Mouse (Mus musculus): ENCODE measurements around the gene Nipal3. TPM values are rescaled to one million over a fixed set of nuclear protein-coding genes. Genes with fewer than 3 reads are reported as not detected.

The Nipal3 gene
- total and polyA plus RNA-seq, 3 experiments = 27.0 to 41.5 (median 35.0) TPM

- Histone ChIP-seq H3K4me3 (no peak overlapping the region), H3K27me3 (ENCODE audit: control insufficient read depth, insufficient read depth, low read length) (no peaks in the 10 kb centered on the region), H3K79me2 (replicated peaks; ENCODE audit: control insufficient read depth, insufficient read depth, low read length) (no peaks in the 10 kb centered on the region), H3K9ac (ENCODE audit: low read depth, low read length) (no peak overlapping the region), H3K27ac (no peak overlapping the region), H3K4me1 (ENCODE audit: control insufficient read depth, insufficient read depth, low read length) (peaks cover 4% of the 10 kb centered on the region), H3K36me3 (ENCODE audit: control insufficient read depth, insufficient read depth, low read length) (no peaks in the 10 kb centered on the region)
- WGBS = 82% methylated on average over 8 of the region's 8 CpGs
- DNase-seq = no peak
- no peak for TF ChIP-seq EP300 (IDR thresholded peaks at IDR 0.05; ENCODE audit: insufficient read depth, low read depth, low read length)
- no peak for TF ChIP-seq CTCF (IDR thresholded peaks at IDR 0.05)
- no peak for TF ChIP-seq POLR2A (IDR thresholded peaks at IDR 0.05; ENCODE audit: insufficient read depth, low read depth, low read length)
- intact Hi-C loops (cut with DNase I) = no loop called here
Observed at GRCm38 (mm10) chr4:135429990-135430760, 64.7 kb downstream of the Nipal3 start.

- no peak overlapping the region for H3K4me3 ChIP-seq
- H3K27ac ChIP-seq = no peak overlapping the region
- WGBS = 70% methylated on average over 4 of the region's 4 CpGs
- H3K79me2 ChIP-seq (replicated peaks; ENCODE audit: control insufficient read depth, insufficient read depth, low read length) = no peaks in the 10 kb centered on the region
- no peaks in the 10 kb centered on the region for H3K27me3 ChIP-seq (ENCODE audit: control insufficient read depth, insufficient read depth, low read length)
- no peak for TF ChIP-seq CTCF (IDR thresholded peaks at IDR 0.05)
- no peak for TF ChIP-seq EP300 (IDR thresholded peaks at IDR 0.05; ENCODE audit: insufficient read depth, low read depth, low read length)
- TF ChIP-seq POLR2A (IDR thresholded peaks at IDR 0.05; ENCODE audit: insufficient read depth, low read depth, low read length) = no peak
- intact Hi-C loops (cut with DNase I) = no loop called here
- peaks cover 3% of the 10 kb centered on the region for H3K4me1 ChIP-seq (ENCODE audit: control insufficient read depth, insufficient read depth, low read length)
- H3K36me3 ChIP-seq (ENCODE audit: control insufficient read depth, insufficient read depth, low read length) = no peaks in the 10 kb centered on the region
- no peak overlapping the region for H3K9ac ChIP-seq (ENCODE audit: low read depth, low read length)
- DNase-seq = no peak
Observed at GRCm38 (mm10) chr4:135429383-135429782, 65.5 kb downstream of the Nipal3 start.

GRCm38 (mm10) chr4:135426587-135426986, 68.3 kb downstream of the Nipal3 start:
- Histone ChIP-seq H3K27ac (no peak overlapping the region), H3K4me3 (no peak overlapping the region), H3K36me3 (ENCODE audit: control insufficient read depth, insufficient read depth, low read length) (no peaks in the 10 kb centered on the region), H3K27me3 (ENCODE audit: control insufficient read depth, insufficient read depth, low read length) (no peaks in the 10 kb centered on the region), H3K4me1 (ENCODE audit: control insufficient read depth, insufficient read depth, low read length) (peaks cover 2% of the 10 kb centered on the region; the same call in 1 of the 2 replicates), H3K79me2 (replicated peaks; ENCODE audit: control insufficient read depth, insufficient read depth, low read length) (no peaks in the 10 kb centered on the region), H3K9ac (ENCODE audit: low read depth, low read length) (no peak overlapping the region)
- intact Hi-C loops (cut with DNase I) = no loop called here
- no peak for DNase-seq
- TF ChIP-seq EP300 (IDR thresholded peaks at IDR 0.05; ENCODE audit: insufficient read depth, low read depth, low read length) (no peak), POLR2A (IDR thresholded peaks at IDR 0.05; ENCODE audit: insufficient read depth, low read depth, low read length) (no peak), CTCF (IDR thresholded peaks at IDR 0.05) (no peak)
- WGBS = 92% methylated on average over 7 of the region's 7 CpGs

GRCm38 (mm10) chr4:135425625-135426024, 69.2 kb downstream of the Nipal3 start:
- Histone ChIP-seq H3K79me2 (replicated peaks; ENCODE audit: control insufficient read depth, insufficient read depth, low read length) (no peaks in the 10 kb centered on the region), H3K27ac (no peak overlapping the region), H3K27me3 (ENCODE audit: control insufficient read depth, insufficient read depth, low read length) (no peaks in the 10 kb centered on the region), H3K4me3 (no peak overlapping the region), H3K9ac (ENCODE audit: low read depth, low read length) (no peak overlapping the region), H3K4me1 (ENCODE audit: control insufficient read depth, insufficient read depth, low read length) (peaks cover 2% of the 10 kb centered on the region; the same call in 1 of the 2 replicates), H3K36me3 (ENCODE audit: control insufficient read depth, insufficient read depth, low read length) (no peaks in the 10 kb centered on the region)
- 83% methylated on average over 9 of the region's 9 CpGs for WGBS
- intact Hi-C loops (cut with DNase I) = no loop called here
- TF ChIP-seq CTCF (IDR thresholded peaks at IDR 0.05) (no peak), POLR2A (IDR thresholded peaks at IDR 0.05; ENCODE audit: insufficient read depth, low read depth, low read length) (no peak), EP300 (IDR thresholded peaks at IDR 0.05; ENCODE audit: insufficient read depth, low read depth, low read length) (no peak)
- DNase-seq = no peak

DNA sequence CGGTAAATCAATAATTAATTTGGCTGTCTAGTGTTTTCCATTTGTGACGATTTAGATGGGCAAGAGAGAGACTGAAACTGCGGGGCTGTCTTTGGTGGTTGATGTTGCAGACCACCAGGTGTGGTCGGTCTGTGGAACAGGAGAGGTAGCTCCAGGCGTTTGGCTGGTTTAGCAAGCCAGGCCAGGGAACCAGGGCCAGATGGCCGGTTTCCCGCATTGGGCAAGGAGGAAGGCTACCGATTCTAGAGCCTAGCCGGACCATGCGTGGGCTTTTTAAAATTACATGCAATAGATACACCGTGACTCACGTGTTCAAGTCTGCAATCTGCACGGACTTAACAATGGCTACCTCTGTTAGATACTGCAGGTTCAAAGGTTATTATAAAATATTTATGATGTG, 73.9 kb downstream of the Nipal3 start:
- intact Hi-C loops (cut with DNase I) = no loop called here
- no peak overlapping the region for H3K9ac ChIP-seq (ENCODE audit: low read depth, low read length)
- no peak overlapping the region for H3K27ac ChIP-seq
- H3K79me2 ChIP-seq (replicated peaks; ENCODE audit: control insufficient read depth, insufficient read depth, low read length) = no peaks in the 10 kb centered on the region
- 94% methylated on average over 13 of the region's 13 CpGs for WGBS
- no peaks in the 10 kb centered on the region for H3K4me1 ChIP-seq (ENCODE audit: control insufficient read depth, insufficient read depth, low read length)
- no peak for TF ChIP-seq EP300 (IDR thresholded peaks at IDR 0.05; ENCODE audit: insufficient read depth, low read depth, low read length)
- no peak for TF ChIP-seq POLR2A (IDR thresholded peaks at IDR 0.05; ENCODE audit: insufficient read depth, low read depth, low read length)
- TF ChIP-seq CTCF (IDR thresholded peaks at IDR 0.05) = no peak
- no peaks in the 10 kb centered on the region for H3K27me3 ChIP-seq (ENCODE audit: control insufficient read depth, insufficient read depth, low read length)
- H3K36me3 ChIP-seq (ENCODE audit: control insufficient read depth, insufficient read depth, low read length) = no peaks in the 10 kb centered on the region
- no peak overlapping the region for H3K4me3 ChIP-seq
- no peak for DNase-seq

- intact Hi-C loops (cut with DNase I) = no loop called here
- TF ChIP-seq CTCF (IDR thresholded peaks at IDR 0.05) (no peak), POLR2A (IDR thresholded peaks at IDR 0.05; ENCODE audit: insufficient read depth, low read depth, low read length) (no peak), EP300 (IDR thresholded peaks at IDR 0.05; ENCODE audit: insufficient read depth, low read depth, low read length) (no peak)
- 86% methylated on average over 11 of the region's 11 CpGs for WGBS
Observed at GRCm38 (mm10) chr4:135420416-135420815, 74.4 kb downstream of the Nipal3 start.

More at GRCm38 (mm10) chr4:135420416-135420815, 74.4 kb downstream of the Nipal3 start:
- H3K36me3 ChIP-seq (ENCODE audit: control insufficient read depth, insufficient read depth, low read length) = no peaks in the 10 kb centered on the region
- no peak for DNase-seq
- H3K9ac ChIP-seq (ENCODE audit: low read depth, low read length) = no peak overlapping the region
- no peak overlapping the region for H3K27ac ChIP-seq
- no peaks in the 10 kb centered on the region for H3K27me3 ChIP-seq (ENCODE audit: control insufficient read depth, insufficient read depth, low read length)
- H3K4me1 ChIP-seq (ENCODE audit: control insufficient read depth, insufficient read depth, low read length) = no peaks in the 10 kb centered on the region
- no peaks in the 10 kb centered on the region for H3K79me2 ChIP-seq (replicated peaks; ENCODE audit: control insufficient read depth, insufficient read depth, low read length)
- H3K4me3 ChIP-seq = no peak overlapping the region

All from heart, adult 2 months (tissue).